Mouse (Mus musculus): ENCODE results near the gene Muc3. TPM values are rescaled to one million over a fixed set of nuclear protein-coding genes. Genes with fewer than 3 reads are reported as not detected.

Gene Muc3
- total and polyA plus RNA-seq, 2 experiments from 2014 or later, result not detected

DNA sequence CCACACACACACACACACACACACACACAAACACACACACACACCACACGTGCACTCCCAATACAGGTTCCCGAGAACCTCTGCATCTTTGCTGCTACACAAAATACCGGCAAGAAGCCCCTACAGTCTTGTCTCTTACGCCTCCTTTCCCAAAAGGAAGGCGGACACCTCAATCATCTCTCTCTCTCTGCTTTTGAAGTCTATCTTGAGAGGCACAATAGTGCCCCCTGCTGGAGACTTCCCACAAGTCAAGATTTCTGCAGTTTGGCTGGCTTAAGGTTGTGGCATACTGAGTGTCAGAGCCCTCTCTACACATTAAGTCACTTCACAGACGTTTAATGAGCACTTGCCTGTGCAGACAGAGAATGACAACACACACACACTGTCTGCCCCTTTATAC, 42.1 kb downstream of the Muc3 start:
- Histone ChIP-seq H3K4me1 (ENCODE audit: insufficient read depth) (no peaks in the 10 kb centered on the region), H3K9ac (no peak overlapping the region), H3K9me3 (ENCODE audit: low read length) (no peaks in the 10 kb centered on the region), H3K4me2 (ENCODE audit: low read depth) (peak overlapping the region; percentile 36), H3K27ac (ENCODE audit: low read depth, low read length) (no peak overlapping the region), H3K36me3 (ENCODE audit: insufficient read depth) (no peaks in the 10 kb centered on the region), H3K27me3 (ENCODE audit: insufficient read depth, low read length) (no peaks in the 10 kb centered on the region), H3K4me3 (ENCODE audit: low read depth, low read length) (no peak overlapping the region)
- WGBS, result 5% methylated on average over 6 of the region's 6 CpGs
- DNase-seq (peak; percentile 94), ATAC-seq (peak; percentile 77)
- peak; percentile 92 for TF ChIP-seq CTCF (IDR thresholded peaks at IDR 0.05; ENCODE audit: low read depth)

DNA sequence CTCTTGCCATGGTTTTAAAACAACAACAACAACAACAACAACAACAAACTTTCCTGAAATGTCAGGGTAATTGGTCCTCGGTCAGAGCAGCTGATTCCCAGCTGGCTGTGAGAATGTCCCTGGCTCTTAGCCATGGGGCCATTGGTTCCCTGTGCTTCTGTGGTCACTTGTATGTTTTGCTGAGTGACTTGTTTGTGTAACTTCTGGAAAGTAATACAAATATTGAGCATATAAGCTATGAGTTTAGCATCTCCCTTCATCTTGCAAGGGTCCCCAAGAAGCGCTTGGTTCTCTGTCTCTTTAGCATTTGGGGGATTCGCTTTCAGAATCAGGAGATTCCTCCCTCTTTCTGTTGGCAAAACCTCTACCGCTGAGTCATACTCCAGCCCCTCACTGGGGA, 42.7 kb downstream of the Muc3 start:
- no peaks in the 10 kb centered on the region for H3K36me3 ChIP-seq (ENCODE audit: insufficient read depth)
- H3K4me1 ChIP-seq (ENCODE audit: insufficient read depth), result no peaks in the 10 kb centered on the region
- DNase-seq, result no peak
- no peak overlapping the region for H3K4me2 ChIP-seq (ENCODE audit: low read depth)
- no peak overlapping the region for H3K27ac ChIP-seq (ENCODE audit: low read depth, low read length)
- no peak for TF ChIP-seq CTCF (IDR thresholded peaks at IDR 0.05; ENCODE audit: low read depth)
- no peaks in the 10 kb centered on the region for H3K27me3 ChIP-seq (ENCODE audit: insufficient read depth, low read length)
- H3K4me3 ChIP-seq (ENCODE audit: low read depth, low read length), result no peak overlapping the region
- H3K9me3 ChIP-seq (ENCODE audit: low read length), result no peaks in the 10 kb centered on the region
- no peak overlapping the region for H3K9ac ChIP-seq
- 61% methylated on average over 4 of the region's 4 CpGs for WGBS
- no peak for ATAC-seq

DNA sequence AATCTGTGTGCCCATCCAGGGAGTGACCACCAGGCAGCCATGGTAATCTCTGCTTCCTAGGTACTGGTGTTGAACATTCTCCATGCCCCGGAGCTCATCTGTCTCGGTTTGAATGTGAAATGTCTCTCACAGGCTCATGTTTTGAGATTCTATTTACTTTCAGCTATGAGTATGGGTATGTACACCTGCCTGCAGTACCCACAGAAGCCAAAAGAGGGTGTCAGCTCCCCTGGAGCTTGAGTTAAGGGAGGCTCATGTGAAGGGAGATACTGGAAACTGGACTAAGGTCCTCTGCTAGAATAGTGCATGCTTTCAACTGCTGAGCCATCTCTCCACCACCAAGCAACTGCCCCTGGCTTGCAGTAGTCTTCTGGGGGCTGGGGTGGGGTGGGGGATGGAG, 45.2 kb downstream of the Muc3 start:
- H3K27ac ChIP-seq (ENCODE audit: low read depth, low read length), result no peak overlapping the region
- no peak overlapping the region for H3K4me3 ChIP-seq (ENCODE audit: low read depth, low read length)
- H3K4me1 ChIP-seq (ENCODE audit: insufficient read depth), result no peaks in the 10 kb centered on the region
- H3K27me3 ChIP-seq (ENCODE audit: insufficient read depth, low read length), result no peaks in the 10 kb centered on the region
- no peak overlapping the region for H3K4me2 ChIP-seq (ENCODE audit: low read depth)
- WGBS, result 92% methylated on average over 2 of the region's 2 CpGs
- DNase-seq (no peak), ATAC-seq (no peak)
- H3K9me3 ChIP-seq (ENCODE audit: low read length), result no peaks in the 10 kb centered on the region
- no peak for TF ChIP-seq CTCF (IDR thresholded peaks at IDR 0.05; ENCODE audit: low read depth)
- H3K9ac ChIP-seq, result no peak overlapping the region
- H3K36me3 ChIP-seq (ENCODE audit: insufficient read depth), result no peaks in the 10 kb centered on the region

DNA sequence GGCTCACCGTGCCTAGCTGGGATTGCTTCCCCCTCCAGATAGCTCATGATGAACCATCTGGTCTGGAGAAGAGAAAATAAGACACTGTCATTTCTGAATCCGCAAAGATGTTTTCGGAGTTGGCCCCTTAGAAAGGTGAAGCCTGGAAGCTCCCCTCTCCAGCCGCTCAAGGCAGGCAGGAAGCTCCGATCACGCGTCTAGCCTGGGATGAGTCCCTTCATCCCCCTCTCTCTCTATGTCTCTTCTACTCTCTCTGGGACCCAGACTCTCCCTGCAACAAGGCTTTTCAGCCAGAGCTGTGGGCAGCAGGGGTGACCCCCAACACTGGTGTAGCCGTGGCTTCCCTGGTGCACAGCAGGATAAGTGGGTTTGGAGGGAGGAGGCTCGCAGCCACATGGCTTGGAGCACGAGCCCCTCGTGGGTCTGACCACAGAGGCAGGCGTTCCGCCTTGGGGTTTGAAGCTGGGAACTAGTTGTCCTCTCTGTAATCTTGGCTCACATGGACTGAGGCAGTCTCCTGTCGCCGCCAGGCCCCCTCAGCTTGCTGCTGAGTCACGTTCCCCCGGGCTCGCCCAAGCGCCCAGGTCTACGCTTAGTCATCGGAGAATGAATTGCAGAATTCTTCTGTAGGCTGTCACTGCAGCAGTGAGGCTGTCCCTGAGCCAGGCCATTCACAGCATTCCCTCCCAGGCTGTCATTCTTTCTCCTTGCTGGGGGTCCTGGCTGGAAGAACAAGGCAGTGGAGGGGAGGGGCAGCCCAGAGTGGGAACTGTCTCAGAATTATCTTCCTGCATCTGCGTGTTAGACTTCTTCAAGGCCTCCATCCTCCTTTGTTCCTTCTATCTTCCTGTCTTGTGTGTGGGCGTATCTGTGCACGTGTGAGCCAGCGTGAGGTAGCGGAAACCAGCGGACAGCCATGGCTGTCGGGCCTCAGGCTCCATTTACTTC, 46.3 kb downstream of the Muc3 start:
- no peak overlapping the region for H3K4me3 ChIP-seq (ENCODE audit: low read depth, low read length)
- H3K4me2 ChIP-seq (ENCODE audit: low read depth), result no peak overlapping the region
- 0 out of 2 replicates have a peak overlapping the region, but pooled peaks have one; percentile 21 for H3K27ac ChIP-seq (ENCODE audit: low read depth, low read length)
- WGBS, result 59% methylated on average over 28 of the region's 28 CpGs
- no peak for TF ChIP-seq CTCF (IDR thresholded peaks at IDR 0.05; ENCODE audit: low read depth)
- no peaks in the 10 kb centered on the region for H3K4me1 ChIP-seq (ENCODE audit: insufficient read depth)
- no peaks in the 10 kb centered on the region for H3K27me3 ChIP-seq (ENCODE audit: insufficient read depth, low read length)
- peak; percentile 36; the same call in 1 of the 2 replicates for ATAC-seq
- no peaks in the 10 kb centered on the region for H3K36me3 ChIP-seq (ENCODE audit: insufficient read depth)
- H3K9ac ChIP-seq, result no peak overlapping the region
- no peaks in the 10 kb centered on the region for H3K9me3 ChIP-seq (ENCODE audit: low read length)
- no peak for DNase-seq

DNA sequence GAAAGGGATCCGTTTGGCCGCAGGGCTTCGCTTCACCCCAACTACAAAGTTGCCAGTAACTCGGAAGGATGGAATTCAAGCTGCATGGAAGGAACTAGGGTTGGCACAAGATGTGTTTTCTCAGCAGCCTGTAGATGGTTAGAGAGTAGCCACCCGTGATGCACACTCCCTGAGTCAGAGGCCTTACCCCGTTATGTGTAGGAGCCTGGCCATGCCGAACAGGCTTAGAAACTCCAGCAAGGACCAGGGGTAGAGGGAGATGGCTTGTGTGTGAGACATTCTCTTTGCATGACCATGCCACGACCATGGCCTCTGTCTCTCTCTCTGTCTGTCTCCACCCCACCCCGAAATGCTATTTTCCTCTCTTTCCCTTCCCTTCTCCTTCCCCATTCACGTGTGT, 47.0 kb downstream of the Muc3 start:
- Histone ChIP-seq H3K4me1 (ENCODE audit: insufficient read depth) (no peaks in the 10 kb centered on the region), H3K4me2 (ENCODE audit: low read depth) (no peak overlapping the region), H3K9me3 (ENCODE audit: low read length) (no peaks in the 10 kb centered on the region), H3K27ac (ENCODE audit: low read depth, low read length) (no peak overlapping the region), H3K27me3 (ENCODE audit: insufficient read depth, low read length) (no peaks in the 10 kb centered on the region), H3K9ac (no peak overlapping the region), H3K4me3 (ENCODE audit: low read depth, low read length) (no peak overlapping the region), H3K36me3 (ENCODE audit: insufficient read depth) (no peaks in the 10 kb centered on the region)
- DNase-seq, result no peak
- 75% methylated on average over 10 of the region's 10 CpGs for WGBS
- no peak for ATAC-seq
- no peak for TF ChIP-seq CTCF (IDR thresholded peaks at IDR 0.05; ENCODE audit: low read depth)

DNA sequence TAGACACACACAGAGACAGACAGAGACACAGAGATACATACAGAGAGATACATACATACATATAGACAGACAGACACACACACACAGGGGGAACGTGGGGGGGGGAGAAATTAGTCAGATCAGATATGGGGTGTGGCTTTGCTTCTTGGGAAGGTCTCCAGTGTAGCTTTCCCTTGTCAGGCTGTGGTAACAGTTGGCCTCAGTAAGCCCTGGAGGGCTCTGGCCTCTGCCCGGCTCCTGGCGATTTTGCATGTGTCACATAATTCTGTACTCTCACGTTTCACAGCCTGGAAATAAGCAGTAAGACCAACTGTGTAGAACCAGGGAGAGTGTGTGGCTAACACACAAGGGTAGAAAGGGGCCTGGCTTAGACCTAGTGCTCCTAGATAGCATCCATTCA, 48.5 kb downstream of the Muc3 start:
- no peak overlapping the region for H3K9ac ChIP-seq
- H3K9me3 ChIP-seq (ENCODE audit: low read length), result no peaks in the 10 kb centered on the region
- DNase-seq (no peak), ATAC-seq (no peak)
- WGBS, result 68% methylated on average over 4 of the region's 4 CpGs
- H3K27ac ChIP-seq (ENCODE audit: low read depth, low read length), result no peak overlapping the region
- no peak overlapping the region for H3K4me2 ChIP-seq (ENCODE audit: low read depth)
- H3K4me3 ChIP-seq (ENCODE audit: low read depth, low read length), result no peak overlapping the region
- H3K36me3 ChIP-seq (ENCODE audit: insufficient read depth), result no peaks in the 10 kb centered on the region
- no peaks in the 10 kb centered on the region for H3K4me1 ChIP-seq (ENCODE audit: insufficient read depth)
- TF ChIP-seq CTCF (IDR thresholded peaks at IDR 0.05; ENCODE audit: low read depth), result no peak
- H3K27me3 ChIP-seq (ENCODE audit: insufficient read depth, low read length), result no peaks in the 10 kb centered on the region

DNA sequence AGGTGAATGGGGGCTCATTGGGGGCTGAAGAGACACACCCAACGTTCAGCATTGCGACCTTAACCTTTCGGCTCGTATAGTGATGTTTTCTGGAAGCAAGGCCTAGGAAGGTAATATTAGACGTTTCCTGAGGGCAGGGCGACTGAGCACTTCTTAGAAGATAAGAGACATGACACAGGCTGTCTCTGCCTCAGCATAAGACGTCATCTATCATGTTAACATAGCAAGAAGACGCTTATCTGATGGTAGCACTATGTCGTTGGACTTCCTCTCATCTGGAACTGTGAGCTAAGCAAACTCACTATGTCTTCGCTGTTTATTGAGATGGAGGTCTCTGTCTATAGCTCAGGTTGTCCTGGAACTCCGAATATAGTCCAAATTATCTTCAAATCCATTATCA, 50.7 kb downstream of the Muc3 start:
- no peak for DNase-seq
- no peaks in the 10 kb centered on the region for H3K4me1 ChIP-seq (ENCODE audit: insufficient read depth)
- no peaks in the 10 kb centered on the region for H3K36me3 ChIP-seq (ENCODE audit: insufficient read depth)
- no peaks in the 10 kb centered on the region for H3K9me3 ChIP-seq (ENCODE audit: low read length)
- ATAC-seq, result no peak
- 85% methylated on average over 11 of the region's 11 CpGs for WGBS
- H3K27me3 ChIP-seq (ENCODE audit: insufficient read depth, low read length), result no peaks in the 10 kb centered on the region
- H3K9ac ChIP-seq, result no peak overlapping the region
- H3K27ac ChIP-seq (ENCODE audit: low read depth, low read length), result no peak overlapping the region
- no peak overlapping the region for H3K4me2 ChIP-seq (ENCODE audit: low read depth)
- no peak for TF ChIP-seq CTCF (IDR thresholded peaks at IDR 0.05; ENCODE audit: low read depth)
- no peak overlapping the region for H3K4me3 ChIP-seq (ENCODE audit: low read depth, low read length)
